Mouse (Mus musculus): Measurements from ENCODE around the gene Tmem50a.

DNA sequence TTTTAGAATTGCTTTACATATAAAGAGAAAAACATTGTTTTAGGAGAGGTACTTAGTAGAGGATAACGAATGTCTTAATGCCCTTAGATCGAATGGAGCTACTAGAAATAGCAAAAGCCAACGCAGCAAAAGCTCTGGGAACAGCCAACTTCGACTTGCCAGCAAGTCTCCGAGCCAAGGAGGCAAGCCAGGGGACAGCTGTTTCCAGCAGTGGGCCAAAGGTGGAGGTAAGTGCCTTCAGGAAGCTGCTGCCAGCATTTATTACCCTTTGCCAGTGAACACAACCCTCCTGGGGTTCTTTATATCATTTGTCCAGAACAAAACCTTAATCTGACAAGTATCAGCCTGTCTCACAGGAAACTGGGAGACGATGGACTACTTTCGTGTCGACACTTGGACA is 10.4 kb upstream of the Tmem50a start:
- no peak for TF ChIP-seq CTCF (IDR thresholded peaks at IDR 0.05; ENCODE audit: borderline replicate concordance, extremely low read depth, insufficient read depth, insufficient read length)
- no peak for TF ChIP-seq POLR2A (IDR thresholded peaks at IDR 0.05; ENCODE audit: borderline replicate concordance, extremely low read depth, insufficient read depth, insufficient read length, poor library complexity, severe bottlenecking)
